Mouse (Mus musculus): ENCODE measurements around the gene Eif2s2. TPM values are rescaled to one million over a fixed set of nuclear protein-coding genes. Genes with fewer than 3 reads are reported as not detected.

Gene Eif2s2
- polyA plus RNA-seq, 1 experiment from 2014 or later, result 74.1 TPM

- Histone ChIP-seq H3K36me3 (peaks cover 97% of the 10 kb centered on the region), H3K27me3 (ENCODE audit: insufficient read depth, poor library complexity, severe bottlenecking) (no peaks in the 10 kb centered on the region), H3K4me1 (replicated peaks) (no peaks in the 10 kb centered on the region), H3K4me3 (no peak overlapping the region), H3K27ac (no peak overlapping the region), H3K9me3 (no peaks in the 10 kb centered on the region)
- DNase-seq (ENCODE audit: low spot score), result no peak
Observed at GRCm38 (mm10) chr2:154869954-154870641, 22.6 kb downstream of the Eif2s2 start.

GRCm38 (mm10) chr2:154868106-154868505, 24.6 kb downstream of the Eif2s2 start:
- 96% methylated on average over 1 of the region's 1 CpGs for WGBS
- H3K36me3 ChIP-seq, result peaks cover 97% of the 10 kb centered on the region
- H3K27ac ChIP-seq, result no peak overlapping the region

GRCm38 (mm10) chr2:154865696-154866095, 27.0 kb downstream of the Eif2s2 start:
- Histone ChIP-seq H3K4me3 (no peak overlapping the region), H3K4me1 (replicated peaks) (no peaks in the 10 kb centered on the region), H3K36me3 (peaks cover 100% of the 10 kb centered on the region), H3K9me3 (no peaks in the 10 kb centered on the region), H3K27ac (no peak overlapping the region), H3K27me3 (ENCODE audit: insufficient read depth, poor library complexity, severe bottlenecking) (no peaks in the 10 kb centered on the region)
- 84% methylated on average over 3 of the region's 3 CpGs for WGBS
- DNase-seq (ENCODE audit: low spot score), result no peak

More at GRCm38 (mm10) chr2:154868106-154868505, 24.6 kb downstream of the Eif2s2 start:
- Histone ChIP-seq H3K4me1 (replicated peaks) (no peaks in the 10 kb centered on the region), H3K4me3 (no peak overlapping the region), H3K9me3 (no peaks in the 10 kb centered on the region), H3K27me3 (ENCODE audit: insufficient read depth, poor library complexity, severe bottlenecking) (no peaks in the 10 kb centered on the region)
- DNase-seq (ENCODE audit: low spot score), result no peak

GRCm38 (mm10) chr2:154863672-154864071, 29.1 kb downstream of the Eif2s2 start:
- no peaks in the 10 kb centered on the region for H3K9me3 ChIP-seq
- DNase-seq (ENCODE audit: low spot score), result no peak
- no peaks in the 10 kb centered on the region for H3K27me3 ChIP-seq (ENCODE audit: insufficient read depth, poor library complexity, severe bottlenecking)
- no peak overlapping the region for H3K4me3 ChIP-seq
- 89% methylated on average over 13 of the region's 13 CpGs for WGBS
- H3K27ac ChIP-seq, result no peak overlapping the region
- no peaks in the 10 kb centered on the region for H3K4me1 ChIP-seq (replicated peaks)
- peaks cover 100% of the 10 kb centered on the region for H3K36me3 ChIP-seq

- Histone ChIP-seq H3K27me3 (ENCODE audit: insufficient read depth, poor library complexity, severe bottlenecking) (no peaks in the 10 kb centered on the region), H3K9me3 (no peaks in the 10 kb centered on the region), H3K27ac (no peak overlapping the region), H3K36me3 (peaks cover 52% of the 10 kb centered on the region), H3K4me1 (replicated peaks) (no peaks in the 10 kb centered on the region), H3K4me3 (no peak overlapping the region)
- 85% methylated on average over 1 of the region's 1 CpGs for WGBS
- DNase-seq (ENCODE audit: low spot score), result peak; percentile 22
Observed at GRCm38 (mm10) chr2:154855383-154855782, 37.4 kb downstream of the Eif2s2 start.

GRCm38 (mm10) chr2:154848086-154848485, 44.6 kb downstream of the Eif2s2 start:
- no peaks in the 10 kb centered on the region for H3K27me3 ChIP-seq (ENCODE audit: insufficient read depth, poor library complexity, severe bottlenecking)
- no peak overlapping the region for H3K4me3 ChIP-seq
- H3K9me3 ChIP-seq, result no peaks in the 10 kb centered on the region
- peaks cover 47% of the 10 kb centered on the region for H3K36me3 ChIP-seq
- H3K27ac ChIP-seq, result no peak overlapping the region
- no peak for DNase-seq (ENCODE audit: low spot score)
- no peaks in the 10 kb centered on the region for H3K4me1 ChIP-seq (replicated peaks)

GRCm38 (mm10) chr2:154836537-154836936, 56.2 kb downstream of the Eif2s2 start:
- 89% methylated on average over 2 of the region's 2 CpGs for WGBS
- DNase-seq (ENCODE audit: low spot score), result no peak
- Histone ChIP-seq H3K4me3 (no peak overlapping the region), H3K9me3 (peaks cover 33% of the 10 kb centered on the region; the same call in 1 of the 2 replicates), H3K27me3 (ENCODE audit: insufficient read depth, poor library complexity, severe bottlenecking) (no peaks in the 10 kb centered on the region), H3K36me3 (peaks cover 81% of the 10 kb centered on the region), H3K4me1 (replicated peaks) (no peaks in the 10 kb centered on the region), H3K27ac (no peak overlapping the region)

GRCm38 (mm10) chr2:154834149-154834865, 58.4 kb downstream of the Eif2s2 start:
- no peaks in the 10 kb centered on the region for H3K4me1 ChIP-seq (replicated peaks)
- 95% methylated on average over 6 of the region's 6 CpGs for WGBS
- H3K27ac ChIP-seq, result no peak overlapping the region
- no peaks in the 10 kb centered on the region for H3K27me3 ChIP-seq (ENCODE audit: insufficient read depth, poor library complexity, severe bottlenecking)
- DNase-seq (ENCODE audit: low spot score), result no peak
- no peak overlapping the region for H3K4me3 ChIP-seq
- peaks cover 70% of the 10 kb centered on the region for H3K36me3 ChIP-seq
- H3K9me3 ChIP-seq, result 0 out of 2 replicates have a peak, but pooled peaks cover 17% of the 10 kb centered on the region

- H3K9me3 ChIP-seq, result 0 out of 2 replicates have a peak, but pooled peaks cover 4% of the 10 kb centered on the region
- no peaks in the 10 kb centered on the region for H3K4me1 ChIP-seq (replicated peaks)
- DNase-seq (ENCODE audit: low spot score), result no peak
- H3K27ac ChIP-seq, result no peak overlapping the region
- H3K36me3 ChIP-seq, result peaks cover 54% of the 10 kb centered on the region
- no peaks in the 10 kb centered on the region for H3K27me3 ChIP-seq (ENCODE audit: insufficient read depth, poor library complexity, severe bottlenecking)
- 82% methylated on average over 4 of the region's 4 CpGs for WGBS
- no peak overlapping the region for H3K4me3 ChIP-seq
Observed at GRCm38 (mm10) chr2:154832471-154832870, 60.3 kb downstream of the Eif2s2 start.

GRCm38 (mm10) chr2:154827521-154827920, 65.2 kb downstream of the Eif2s2 start:
- Histone ChIP-seq H3K4me3 (no peak overlapping the region), H3K36me3 (peaks cover 16% of the 10 kb centered on the region), H3K9me3 (no peaks in the 10 kb centered on the region), H3K4me1 (replicated peaks) (no peaks in the 10 kb centered on the region), H3K27me3 (ENCODE audit: insufficient read depth, poor library complexity, severe bottlenecking) (no peaks in the 10 kb centered on the region), H3K27ac (no peak overlapping the region)
- no peak for DNase-seq (ENCODE audit: low spot score)
- 79% methylated on average over 4 of the region's 4 CpGs for WGBS

GRCm38 (mm10) chr2:154826054-154826538, 66.6 kb downstream of the Eif2s2 start:
- 90% methylated on average over 1 of the region's 1 CpGs for WGBS
- H3K27me3 ChIP-seq (ENCODE audit: insufficient read depth, poor library complexity, severe bottlenecking), result no peaks in the 10 kb centered on the region
- H3K9me3 ChIP-seq, result no peaks in the 10 kb centered on the region
- H3K36me3 ChIP-seq, result peaks cover 23% of the 10 kb centered on the region
- no peak overlapping the region for H3K27ac ChIP-seq
- no peak overlapping the region for H3K4me3 ChIP-seq
- H3K4me1 ChIP-seq (replicated peaks), result no peaks in the 10 kb centered on the region
- DNase-seq (ENCODE audit: low spot score), result no peak

Measured in hindbrain, embryonic 10.5 days (tissue).